Mouse (Mus musculus): ENCODE data around the gene Loxl4.

DNA sequence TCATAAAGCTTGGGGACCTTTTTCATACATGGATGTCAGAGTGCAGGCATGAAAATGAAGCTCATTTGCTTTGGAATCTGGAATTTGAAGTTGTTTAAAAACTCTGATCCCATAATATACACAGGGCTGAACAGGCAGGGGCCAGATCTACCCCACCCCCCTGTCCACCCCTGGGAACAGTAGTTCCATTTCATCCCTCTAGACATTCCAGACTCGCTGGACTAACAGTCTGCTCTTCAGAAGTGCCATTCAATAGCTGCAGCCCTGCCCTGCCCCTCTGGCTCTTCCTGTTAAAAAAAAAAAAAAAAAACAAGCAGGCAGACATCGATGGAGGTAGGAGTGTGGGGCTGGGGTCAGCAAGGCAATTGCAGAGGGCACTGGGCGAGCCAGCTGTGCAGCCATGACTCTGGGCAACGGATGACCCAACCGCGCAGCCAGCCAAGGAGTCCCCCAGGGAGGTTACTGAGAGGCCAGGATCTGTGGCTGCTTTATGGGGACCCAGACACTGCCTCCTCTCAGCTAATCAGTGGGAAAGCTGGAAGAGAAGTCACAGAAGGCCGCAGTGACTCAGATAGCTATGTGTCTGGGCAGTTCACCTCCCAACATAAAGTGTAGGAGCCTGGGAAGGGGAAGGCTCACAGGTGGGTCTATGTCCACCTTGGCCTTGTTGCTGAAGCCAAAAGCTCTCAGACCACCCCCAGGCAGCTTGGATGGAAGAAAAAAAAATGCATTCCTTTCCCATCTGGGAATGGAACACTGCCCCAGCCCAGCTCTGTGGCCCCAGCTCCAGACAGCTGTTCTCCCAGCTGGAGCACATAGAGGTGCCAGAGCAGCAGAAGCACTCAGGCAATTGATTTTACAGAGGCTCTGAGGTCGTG is 26.2 kb upstream of the Loxl4 start:
- TF ChIP-seq CTCF (IDR thresholded peaks at IDR 0.05; ENCODE audit: extremely low read depth, insufficient read depth, low read length) (no peak), POLR2A (IDR thresholded peaks at IDR 0.05; ENCODE audit: extremely low read depth, insufficient read depth, low read length) (no peak)
